Mouse (Mus musculus): ENCODE measurements around the gene Gtsf1l. TPM values are rescaled to one million over a fixed set of nuclear protein-coding genes. Genes with fewer than 3 reads are reported as not detected.

Gtsf1l gene
- polyA plus RNA-seq, 2 experiments: not detected

GRCm38 (mm10) chr2:163086561-163086960 lies 1.1 kb downstream of the Gtsf1l start:
- no peak overlapping the region for H3K9ac ChIP-seq (ENCODE audit: low read depth, low read length, severe bottlenecking)
- H3K36me3 ChIP-seq (ENCODE audit: control insufficient read depth, insufficient read depth, low read length): no peaks in the 10 kb centered on the region
- H3K4me1 ChIP-seq (ENCODE audit: control insufficient read depth, insufficient read depth, low read length): no peaks in the 10 kb centered on the region
- TF ChIP-seq POLR2A (IDR thresholded peaks at IDR 0.05; ENCODE audit: borderline replicate concordance, extremely low read depth, insufficient read depth, insufficient read length): no peak
- no peak overlapping the region for H3K4me3 ChIP-seq (replicated peaks; ENCODE audit: low read length)
- no peaks in the 10 kb centered on the region for H3K27me3 ChIP-seq (ENCODE audit: control insufficient read depth, insufficient read depth, low read length)
- H3K9me3 ChIP-seq (ENCODE audit: control insufficient read depth, low read length): no peaks in the 10 kb centered on the region
- H3K4me2 ChIP-seq (replicated peaks; ENCODE audit: low read depth, low read length, severe bottlenecking): no peak overlapping the region
- ATAC-seq (ENCODE audit: low FRiP score, low read depth): no peak
- H3K27ac ChIP-seq (replicated peaks; ENCODE audit: low read depth, low read length): no peak overlapping the region
- 64% methylated on average over 8 of the region's 8 CpGs for WGBS
- no peak for DNase-seq (ENCODE audit: low spot score)

- ATAC-seq (ENCODE audit: low FRiP score, low read depth) (no peak), DNase-seq (ENCODE audit: low spot score) (no peak)
- Histone ChIP-seq H3K27me3 (ENCODE audit: control insufficient read depth, insufficient read depth, low read length) (no peaks in the 10 kb centered on the region), H3K4me2 (replicated peaks; ENCODE audit: low read depth, low read length, severe bottlenecking) (no peak overlapping the region), H3K4me3 (replicated peaks; ENCODE audit: low read length) (no peak overlapping the region), H3K9ac (ENCODE audit: low read depth, low read length, severe bottlenecking) (no peak overlapping the region), H3K9me3 (ENCODE audit: control insufficient read depth, low read length) (no peaks in the 10 kb centered on the region), H3K4me1 (ENCODE audit: control insufficient read depth, insufficient read depth, low read length) (no peaks in the 10 kb centered on the region), H3K27ac (replicated peaks; ENCODE audit: low read depth, low read length) (no peak overlapping the region), H3K36me3 (ENCODE audit: control insufficient read depth, insufficient read depth, low read length) (no peaks in the 10 kb centered on the region)
- no peak for TF ChIP-seq POLR2A (IDR thresholded peaks at IDR 0.05; ENCODE audit: borderline replicate concordance, extremely low read depth, insufficient read depth, insufficient read length)
- 83% methylated on average over 6 of the region's 6 CpGs for WGBS
Observed at GRCm38 (mm10) chr2:163085047-163085446, 2.6 kb downstream of the Gtsf1l start.

- no peak for TF ChIP-seq POLR2A (IDR thresholded peaks at IDR 0.05; ENCODE audit: borderline replicate concordance, extremely low read depth, insufficient read depth, insufficient read length)
- no peak for ATAC-seq (ENCODE audit: low FRiP score, low read depth)
- 89% methylated on average over 3 of the region's 3 CpGs for WGBS
Observed at GRCm38 (mm10) chr2:163084519-163084918, 3.1 kb downstream of the Gtsf1l start.

GRCm38 (mm10) chr2:163082591-163082990 lies 5.1 kb downstream of the Gtsf1l start:
- Histone ChIP-seq H3K27ac (replicated peaks; ENCODE audit: low read depth, low read length) (no peak overlapping the region), H3K4me2 (replicated peaks; ENCODE audit: low read depth, low read length, severe bottlenecking) (no peak overlapping the region), H3K36me3 (ENCODE audit: control insufficient read depth, insufficient read depth, low read length) (no peaks in the 10 kb centered on the region), H3K9ac (ENCODE audit: low read depth, low read length, severe bottlenecking) (no peak overlapping the region), H3K4me3 (replicated peaks; ENCODE audit: low read length) (no peak overlapping the region), H3K9me3 (ENCODE audit: control insufficient read depth, low read length) (no peaks in the 10 kb centered on the region), H3K27me3 (ENCODE audit: control insufficient read depth, insufficient read depth, low read length) (no peaks in the 10 kb centered on the region), H3K4me1 (ENCODE audit: control insufficient read depth, insufficient read depth, low read length) (no peaks in the 10 kb centered on the region)
- DNase-seq (ENCODE audit: low spot score) (no peak), ATAC-seq (ENCODE audit: low FRiP score, low read depth) (no peak)
- no peak for TF ChIP-seq POLR2A (IDR thresholded peaks at IDR 0.05; ENCODE audit: borderline replicate concordance, extremely low read depth, insufficient read depth, insufficient read length)
- WGBS: 61% methylated on average over 4 of the region's 5 CpGs

More at GRCm38 (mm10) chr2:163084519-163084918, 3.1 kb downstream of the Gtsf1l start:
- no peak for DNase-seq (ENCODE audit: low spot score)
- H3K4me2 ChIP-seq (replicated peaks; ENCODE audit: low read depth, low read length, severe bottlenecking): no peak overlapping the region
- no peaks in the 10 kb centered on the region for H3K27me3 ChIP-seq (ENCODE audit: control insufficient read depth, insufficient read depth, low read length)
- no peak overlapping the region for H3K4me3 ChIP-seq (replicated peaks; ENCODE audit: low read length)
- H3K4me1 ChIP-seq (ENCODE audit: control insufficient read depth, insufficient read depth, low read length): no peaks in the 10 kb centered on the region
- no peaks in the 10 kb centered on the region for H3K9me3 ChIP-seq (ENCODE audit: control insufficient read depth, low read length)
- H3K9ac ChIP-seq (ENCODE audit: low read depth, low read length, severe bottlenecking): no peak overlapping the region
- H3K27ac ChIP-seq (replicated peaks; ENCODE audit: low read depth, low read length): no peak overlapping the region
- H3K36me3 ChIP-seq (ENCODE audit: control insufficient read depth, insufficient read depth, low read length): no peaks in the 10 kb centered on the region

GRCm38 (mm10) chr2:163079041-163079440 lies 8.6 kb downstream of the Gtsf1l start:
- no peak for TF ChIP-seq POLR2A (IDR thresholded peaks at IDR 0.05; ENCODE audit: borderline replicate concordance, extremely low read depth, insufficient read depth, insufficient read length)
- DNase-seq (ENCODE audit: low spot score) (no peak), ATAC-seq (ENCODE audit: low FRiP score, low read depth) (no peak)
- WGBS: 84% methylated on average over 4 of the region's 4 CpGs
- H3K4me3 ChIP-seq (replicated peaks; ENCODE audit: low read length): no peak overlapping the region
- no peaks in the 10 kb centered on the region for H3K27me3 ChIP-seq (ENCODE audit: control insufficient read depth, insufficient read depth, low read length)
- no peak overlapping the region for H3K4me2 ChIP-seq (replicated peaks; ENCODE audit: low read depth, low read length, severe bottlenecking)
- H3K9ac ChIP-seq (ENCODE audit: low read depth, low read length, severe bottlenecking): no peak overlapping the region
- H3K36me3 ChIP-seq (ENCODE audit: control insufficient read depth, insufficient read depth, low read length): peaks cover 23% of the 10 kb centered on the region
- H3K9me3 ChIP-seq (ENCODE audit: control insufficient read depth, low read length): no peaks in the 10 kb centered on the region
- H3K27ac ChIP-seq (replicated peaks; ENCODE audit: low read depth, low read length): no peak overlapping the region
- no peaks in the 10 kb centered on the region for H3K4me1 ChIP-seq (ENCODE audit: control insufficient read depth, insufficient read depth, low read length)

- no peak overlapping the region for H3K4me2 ChIP-seq (replicated peaks; ENCODE audit: low read depth, low read length, severe bottlenecking)
- no peak overlapping the region for H3K27ac ChIP-seq (replicated peaks; ENCODE audit: low read depth, low read length)
- peaks cover 38% of the 10 kb centered on the region for H3K36me3 ChIP-seq (ENCODE audit: control insufficient read depth, insufficient read depth, low read length)
- H3K4me3 ChIP-seq (replicated peaks; ENCODE audit: low read length): no peak overlapping the region
- TF ChIP-seq POLR2A (IDR thresholded peaks at IDR 0.05; ENCODE audit: borderline replicate concordance, extremely low read depth, insufficient read depth, insufficient read length): no peak
- H3K9ac ChIP-seq (ENCODE audit: low read depth, low read length, severe bottlenecking): no peak overlapping the region
- WGBS: 78% methylated on average over 3 of the region's 3 CpGs
- no peaks in the 10 kb centered on the region for H3K4me1 ChIP-seq (ENCODE audit: control insufficient read depth, insufficient read depth, low read length)
- DNase-seq (ENCODE audit: low spot score) (no peak), ATAC-seq (ENCODE audit: low FRiP score, low read depth) (no peak)
- no peaks in the 10 kb centered on the region for H3K9me3 ChIP-seq (ENCODE audit: control insufficient read depth, low read length)
- H3K27me3 ChIP-seq (ENCODE audit: control insufficient read depth, insufficient read depth, low read length): no peaks in the 10 kb centered on the region
Observed at GRCm38 (mm10) chr2:163075234-163075633, 12.4 kb downstream of the Gtsf1l start.
